Mouse (Mus musculus) embryonic fibroblast, embryonic 13.5 days (primary cell): ENCODE data around the gene Zfp988.
"Not testable (repeated sequence)": the region's sequence is repeated elsewhere in the genome, so short reads cannot be mapped to it uniquely, and the experiment has no call there.

Experiments used
- CTCF ChIP-seq: IDR thresholded peaks from 2 replicates; pipeline ENCODE4 v1.5.1; 2011; ENCODE audit warnings: mild to moderate bottlenecking, control low read depth, low read length, moderate library complexity, borderline replicate concordance; ENCODE audit not compliant: insufficient read depth
- POLR2A ChIP-seq: IDR thresholded peaks from 2 replicates; pipeline ENCODE4 v1.6.1; 2011; ENCODE audit warnings: low read depth, mild to moderate bottlenecking, control low read depth, low read length, moderate library complexity

DNA sequence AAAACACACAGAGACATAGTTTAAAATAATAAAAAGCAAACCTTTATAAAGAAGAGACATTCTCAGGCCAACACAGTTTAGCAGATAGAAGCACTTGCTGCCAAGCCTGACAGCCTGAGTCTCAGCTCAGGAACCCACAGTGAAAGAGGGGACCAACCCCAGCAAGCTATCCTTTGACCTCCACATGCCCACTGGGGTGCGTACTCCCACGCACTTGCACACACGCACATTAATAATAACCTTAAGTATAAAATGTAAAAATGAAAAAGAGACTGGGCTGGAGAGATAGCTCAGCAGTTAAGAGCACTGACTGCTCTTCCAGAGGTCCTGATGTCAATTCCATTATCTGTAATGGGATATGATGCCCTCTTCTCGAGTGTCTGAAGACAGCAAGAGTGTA lies 41.8 kb downstream of the Zfp988 start:
- TF ChIP-seq CTCF, POLR2A: not testable (repeated sequence)
